Mouse (Mus musculus): ENCODE measurements around the gene Aprt. TPM values are rescaled to one million over a fixed set of nuclear protein-coding genes. Genes with fewer than 3 reads are reported as not detected.
A peak's percentile ranks its signal among the peaks of the same experiment; 100 is the strongest.

Gene Aprt
- total and polyA plus RNA-seq, 2 experiments from 2014 or later, result 97.2 to 157 TPM

- no peak for DNase-seq (ENCODE audit: low spot score)
- ATAC-seq (ENCODE audit: low FRiP score), result 0 out of 2 replicates have a peak, but pooled peaks have one; percentile 34
- Histone ChIP-seq H3K4me1 (ENCODE audit: insufficient read depth, low read length) (no peaks in the 10 kb centered on the region), H3K4me3 (ENCODE audit: low read depth, low read length) (no peak overlapping the region), H3K4me2 (ENCODE audit: low read depth, low read length, poor library complexity, severe bottlenecking) (no peak overlapping the region), H3K27ac (ENCODE audit: low read depth, low read length) (no peak overlapping the region), H3K27me3 (ENCODE audit: insufficient read depth, low read length) (peaks cover 7% of the 10 kb centered on the region; the same call in 1 of the 2 replicates), H3K9me3 (ENCODE audit: low read length) (no peaks in the 10 kb centered on the region), H3K36me3 (ENCODE audit: insufficient read depth, low read length) (no peaks in the 10 kb centered on the region), H3K9ac (replicated peaks; ENCODE audit: low read length, poor library complexity, severe bottlenecking) (no peak overlapping the region)
- no peak for TF ChIP-seq CTCF (IDR thresholded peaks at IDR 0.05)
- 60% methylated on average over 12 of the region's 12 CpGs for WGBS
These were observed 20.4 kb downstream of the Aprt start for GRCm38 (mm10) chr8:122556030-122557009.

GRCm38 (mm10) chr8:122554786-122555185 lies 21.9 kb downstream of the Aprt start:
- no peak overlapping the region for H3K9ac ChIP-seq (replicated peaks; ENCODE audit: low read length, poor library complexity, severe bottlenecking)
- no peak for TF ChIP-seq CTCF (IDR thresholded peaks at IDR 0.05)
- ATAC-seq (ENCODE audit: low FRiP score) (no peak), DNase-seq (ENCODE audit: low spot score) (peak; percentile 42)
- no peak overlapping the region for H3K4me2 ChIP-seq (ENCODE audit: low read depth, low read length, poor library complexity, severe bottlenecking)
- H3K9me3 ChIP-seq (ENCODE audit: low read length), result no peaks in the 10 kb centered on the region
- WGBS, result 68% methylated on average over 6 of the region's 6 CpGs
- H3K27me3 ChIP-seq (ENCODE audit: insufficient read depth, low read length), result peaks cover 14% of the 10 kb centered on the region; the same call in 1 of the 2 replicates
- no peaks in the 10 kb centered on the region for H3K4me1 ChIP-seq (ENCODE audit: insufficient read depth, low read length)
- no peaks in the 10 kb centered on the region for H3K36me3 ChIP-seq (ENCODE audit: insufficient read depth, low read length)
- H3K4me3 ChIP-seq (ENCODE audit: low read depth, low read length), result no peak overlapping the region
- H3K27ac ChIP-seq (ENCODE audit: low read depth, low read length), result no peak overlapping the region

GRCm38 (mm10) chr8:122551265-122552051 lies 25.3 kb downstream of the Aprt start, which contains the start of gene Piezo1:
Gene Piezo1, minus strand, starts transcription at chr8:122551329.
- DNase-seq (ENCODE audit: low spot score), result peak; percentile 71
- H3K27me3 ChIP-seq (ENCODE audit: insufficient read depth, low read length), result peaks cover 18% of the 10 kb centered on the region; the same call in 1 of the 2 replicates
- H3K4me1 ChIP-seq (ENCODE audit: insufficient read depth, low read length), result no peaks in the 10 kb centered on the region
- peak; percentile 29; the same call in 1 of the 2 replicates for ATAC-seq (ENCODE audit: low FRiP score)
- peak; percentile 88 for TF ChIP-seq CTCF (IDR thresholded peaks at IDR 0.05)
- 13% methylated on average over 52 of the region's 56 CpGs for WGBS
- H3K36me3 ChIP-seq (ENCODE audit: insufficient read depth, low read length), result no peaks in the 10 kb centered on the region
- H3K27ac ChIP-seq (ENCODE audit: low read depth, low read length), result no peak within 1 kb of the TSS
- H3K9ac ChIP-seq (replicated peaks; ENCODE audit: low read length, poor library complexity, severe bottlenecking), result peak within 1 kb of the TSS; percentile 54
- peak within 1 kb of the TSS; percentile 92 for H3K4me2 ChIP-seq (ENCODE audit: low read depth, low read length, poor library complexity, severe bottlenecking)
- H3K9me3 ChIP-seq (ENCODE audit: low read length), result no peaks in the 10 kb centered on the region
- H3K4me3 ChIP-seq (ENCODE audit: low read depth, low read length), result peak within 1 kb of the TSS; percentile 55

GRCm38 (mm10) chr8:122550995-122551264 lies 25.8 kb downstream of the Aprt start:
- ATAC-seq (ENCODE audit: low FRiP score), result no peak
- DNase-seq (ENCODE audit: low spot score), result no peak
- H3K36me3 ChIP-seq (ENCODE audit: insufficient read depth, low read length), result no peaks in the 10 kb centered on the region
- H3K27ac ChIP-seq (ENCODE audit: low read depth, low read length), result no peak overlapping the region
- peaks cover 18% of the 10 kb centered on the region; the same call in 1 of the 2 replicates for H3K27me3 ChIP-seq (ENCODE audit: insufficient read depth, low read length)
- no peaks in the 10 kb centered on the region for H3K9me3 ChIP-seq (ENCODE audit: low read length)
- 0% methylated on average over 24 of the region's 43 CpGs for WGBS
- peak overlapping the region; percentile 54 for H3K9ac ChIP-seq (replicated peaks; ENCODE audit: low read length, poor library complexity, severe bottlenecking)
- no peaks in the 10 kb centered on the region for H3K4me1 ChIP-seq (ENCODE audit: insufficient read depth, low read length)
- no peak for TF ChIP-seq CTCF (IDR thresholded peaks at IDR 0.05)
- peak overlapping the region; percentile 92 for H3K4me2 ChIP-seq (ENCODE audit: low read depth, low read length, poor library complexity, severe bottlenecking)
- H3K4me3 ChIP-seq (ENCODE audit: low read depth, low read length), result peak overlapping the region; percentile 55

GRCm38 (mm10) chr8:122550234-122550994 lies 26.3 kb downstream of the Aprt start:
- 4% methylated on average over 43 of the region's 52 CpGs for WGBS
- Histone ChIP-seq H3K9ac (replicated peaks; ENCODE audit: low read length, poor library complexity, severe bottlenecking) (peak overlapping the region; percentile 54), H3K9me3 (ENCODE audit: low read length) (no peaks in the 10 kb centered on the region), H3K27me3 (ENCODE audit: insufficient read depth, low read length) (peaks cover 18% of the 10 kb centered on the region; the same call in 1 of the 2 replicates), H3K4me2 (ENCODE audit: low read depth, low read length, poor library complexity, severe bottlenecking) (peak overlapping the region; percentile 92), H3K36me3 (ENCODE audit: insufficient read depth, low read length) (no peaks in the 10 kb centered on the region), H3K4me1 (ENCODE audit: insufficient read depth, low read length) (no peaks in the 10 kb centered on the region), H3K4me3 (ENCODE audit: low read depth, low read length) (peak overlapping the region; percentile 55), H3K27ac (ENCODE audit: low read depth, low read length) (no peak overlapping the region)
- ATAC-seq (ENCODE audit: low FRiP score) (peak; percentile 67; the same call in 1 of the 2 replicates), DNase-seq (ENCODE audit: low spot score) (no peak)
- TF ChIP-seq CTCF (IDR thresholded peaks at IDR 0.05), result no peak
